Mouse (Mus musculus): Measurements from ENCODE around the gene Nudt2. TPM values are rescaled to one million over a fixed set of nuclear protein-coding genes. Genes with fewer than 3 reads are reported as not detected.

Nudt2 gene
- total RNA-seq, 1 experiment: 19.8 TPM

GRCm38 (mm10) chr4:41519195-41519594 is 54.2 kb downstream of the Nudt2 start:
- H3K4me1 ChIP-seq (ENCODE audit: control insufficient read depth in 2 of 2, insufficient read depth in 2 of 2, low read length in 2 of 2, poor library complexity in 1 of 2): peaks cover 0 to 11% of the 10 kb centered on the region in 2 experiments; a peak in 1 of 4 replicates
- H3K27ac ChIP-seq (ENCODE audit: insufficient read depth, low read depth, low read length, poor library complexity, severe bottlenecking): no peak overlapping the region
- in situ Hi-C loops (cut with MboI; ENCODE audit: low sequenced_read_pairs in 2 of 2, unreplicated experiment in 2 of 2): no loop called here
- no peak overlapping the region for H3K4me3 ChIP-seq (ENCODE audit: insufficient read depth in 1 of 2, low read depth in 1 of 2, low read length in 2 of 2, poor library complexity in 1 of 2, severe bottlenecking in 1 of 2)
- H3K9ac ChIP-seq (ENCODE audit: insufficient read depth, low read depth, low read length, poor library complexity, severe bottlenecking): no peak overlapping the region
- peaks cover 3% of the 10 kb centered on the region; the same call in 1 of the 2 replicates for H3K36me3 ChIP-seq (ENCODE audit: control insufficient read depth, insufficient read depth, low read length, poor library complexity, severe bottlenecking)
- no peak for DNase-seq (ENCODE audit: low read depth, low spot score)
- H3K9me3 ChIP-seq (ENCODE audit: control insufficient read depth, insufficient read depth, low read depth, low read length): no peaks in the 10 kb centered on the region
- TF ChIP-seq ZNF384 (IDR thresholded peaks at IDR 0.05; ENCODE audit: low read depth, low read length): no peak
- TF ChIP-seq MAFK (IDR thresholded peaks at IDR 0.05; ENCODE audit: insufficient read depth, low read depth, low read length): no peak
- TF ChIP-seq CHD2 (IDR thresholded peaks at IDR 0.05; ENCODE audit: low read depth, low read length): no peak
- no peak for TF ChIP-seq HCFC1 (IDR thresholded peaks at IDR 0.05; ENCODE audit: borderline replicate concordance, insufficient read depth, low read length)
- no peak for TF ChIP-seq ZC3H11A (IDR thresholded peaks at IDR 0.05; ENCODE audit: borderline replicate concordance, low read depth, low read length)

DNA sequence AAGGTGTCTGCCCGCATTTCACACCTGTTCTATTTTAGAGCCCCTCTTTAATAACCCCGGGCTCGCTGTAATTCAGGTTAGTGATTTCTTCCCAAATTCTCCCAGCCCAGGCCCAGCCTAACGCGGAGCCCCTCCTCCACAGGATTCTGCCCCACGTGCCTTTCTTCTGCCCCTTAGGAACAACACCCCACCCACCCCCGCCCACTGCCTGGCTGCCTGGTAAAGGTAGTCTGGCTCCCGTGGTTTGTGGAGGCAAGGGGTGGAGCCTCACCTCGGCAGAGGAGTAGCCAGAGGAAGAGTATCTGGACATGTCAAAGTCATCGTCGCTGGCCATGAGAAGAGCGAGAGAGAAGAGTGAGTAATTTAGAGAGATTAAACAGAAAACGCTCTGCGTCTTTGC is 55.7 kb downstream of the Nudt2 start:
- Histone ChIP-seq H3K36me3 (ENCODE audit: control insufficient read depth, insufficient read depth, low read length, poor library complexity, severe bottlenecking) (peaks cover 3% of the 10 kb centered on the region; the same call in 1 of the 2 replicates), H3K9me3 (ENCODE audit: control insufficient read depth, insufficient read depth, low read depth, low read length) (no peaks in the 10 kb centered on the region), H3K4me1 (ENCODE audit: control insufficient read depth in 2 of 2, insufficient read depth in 2 of 2, low read length in 2 of 2, poor library complexity in 1 of 2) (peaks cover 0 to 11% of the 10 kb centered on the region in 2 experiments; a peak in 1 of 4 replicates), H3K9ac (ENCODE audit: insufficient read depth, low read depth, low read length, poor library complexity, severe bottlenecking) (no peak overlapping the region), H3K4me3 (ENCODE audit: insufficient read depth in 1 of 2, low read depth in 1 of 2, low read length in 2 of 2, poor library complexity in 1 of 2, severe bottlenecking in 1 of 2) (no peak overlapping the region), H3K27ac (ENCODE audit: insufficient read depth, low read depth, low read length, poor library complexity, severe bottlenecking) (no peak overlapping the region)
- in situ Hi-C loops (cut with MboI; ENCODE audit: low sequenced_read_pairs in 2 of 2, unreplicated experiment in 2 of 2): no loop called here
- DNase-seq (ENCODE audit: low read depth, low spot score): no peak
- no peak for TF ChIP-seq MAFK (IDR thresholded peaks at IDR 0.05; ENCODE audit: insufficient read depth, low read depth, low read length)
- no peak for TF ChIP-seq HCFC1 (IDR thresholded peaks at IDR 0.05; ENCODE audit: borderline replicate concordance, insufficient read depth, low read length)
- no peak for TF ChIP-seq ZNF384 (IDR thresholded peaks at IDR 0.05; ENCODE audit: low read depth, low read length)
- TF ChIP-seq ZC3H11A (IDR thresholded peaks at IDR 0.05; ENCODE audit: borderline replicate concordance, low read depth, low read length): no peak
- TF ChIP-seq CHD2 (IDR thresholded peaks at IDR 0.05; ENCODE audit: low read depth, low read length): no peak

DNA sequence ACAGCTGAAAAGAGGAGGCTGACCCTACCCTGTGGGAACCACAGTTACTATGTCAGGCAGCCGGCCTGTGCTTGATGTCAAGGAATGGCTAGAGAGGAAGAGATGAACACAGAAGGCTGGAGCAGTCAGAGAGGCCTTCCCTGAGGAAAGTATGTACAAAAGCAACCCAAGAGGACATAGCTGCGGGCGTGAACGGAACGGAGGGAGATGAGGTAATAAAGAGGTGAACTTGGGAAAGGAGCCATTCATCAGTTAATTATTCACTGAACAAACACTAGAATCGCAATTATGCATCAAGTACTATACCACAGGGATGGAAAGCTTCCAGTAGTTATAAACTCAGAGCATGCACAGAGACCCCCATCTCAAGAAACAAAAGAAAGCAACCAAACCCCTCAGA is 57.2 kb downstream of the Nudt2 start:
- Histone ChIP-seq H3K27ac (ENCODE audit: insufficient read depth, low read depth, low read length, poor library complexity, severe bottlenecking) (no peak overlapping the region), H3K4me3 (ENCODE audit: insufficient read depth in 1 of 2, low read depth in 1 of 2, low read length in 2 of 2, poor library complexity in 1 of 2, severe bottlenecking in 1 of 2) (no peak overlapping the region), H3K9ac (ENCODE audit: insufficient read depth, low read depth, low read length, poor library complexity, severe bottlenecking) (no peak overlapping the region), H3K9me3 (ENCODE audit: control insufficient read depth, insufficient read depth, low read depth, low read length) (no peaks in the 10 kb centered on the region), H3K4me1 (ENCODE audit: control insufficient read depth in 2 of 2, insufficient read depth in 2 of 2, low read length in 2 of 2, poor library complexity in 1 of 2) (peaks cover 0 to 11% of the 10 kb centered on the region in 2 experiments; a peak in 1 of 4 replicates), H3K36me3 (ENCODE audit: control insufficient read depth, insufficient read depth, low read length, poor library complexity, severe bottlenecking) (peaks cover 3% of the 10 kb centered on the region; the same call in 1 of the 2 replicates)
- no peak for TF ChIP-seq MAFK (IDR thresholded peaks at IDR 0.05; ENCODE audit: insufficient read depth, low read depth, low read length)
- TF ChIP-seq HCFC1 (IDR thresholded peaks at IDR 0.05; ENCODE audit: borderline replicate concordance, insufficient read depth, low read length): no peak
- TF ChIP-seq CHD2 (IDR thresholded peaks at IDR 0.05; ENCODE audit: low read depth, low read length): no peak
- no peak for TF ChIP-seq ZNF384 (IDR thresholded peaks at IDR 0.05; ENCODE audit: low read depth, low read length)
- no peak for TF ChIP-seq ZC3H11A (IDR thresholded peaks at IDR 0.05; ENCODE audit: borderline replicate concordance, low read depth, low read length)
- no peak for DNase-seq (ENCODE audit: low read depth, low spot score)
- in situ Hi-C loops (cut with MboI; ENCODE audit: low sequenced_read_pairs in 2 of 2, unreplicated experiment in 2 of 2): no loop called here

- DNase-seq (ENCODE audit: low read depth, low spot score): peak; percentile 55
- in situ Hi-C loops (cut with MboI; ENCODE audit: low sequenced_read_pairs in 2 of 2, unreplicated experiment in 2 of 2): no loop called here
- Histone ChIP-seq H3K27ac (ENCODE audit: insufficient read depth, low read depth, low read length, poor library complexity, severe bottlenecking) (no peak overlapping the region), H3K4me1 (ENCODE audit: control insufficient read depth in 2 of 2, insufficient read depth in 2 of 2, low read length in 2 of 2, poor library complexity in 1 of 2) (peaks cover 0 to 11% of the 10 kb centered on the region in 2 experiments; a peak in 1 of 4 replicates), H3K36me3 (ENCODE audit: control insufficient read depth, insufficient read depth, low read length, poor library complexity, severe bottlenecking) (peaks cover 3% of the 10 kb centered on the region; the same call in 1 of the 2 replicates), H3K4me3 (ENCODE audit: insufficient read depth in 1 of 2, low read depth in 1 of 2, low read length in 2 of 2, poor library complexity in 1 of 2, severe bottlenecking in 1 of 2) (no peak overlapping the region), H3K9ac (ENCODE audit: insufficient read depth, low read depth, low read length, poor library complexity, severe bottlenecking) (no peak overlapping the region), H3K9me3 (ENCODE audit: control insufficient read depth, insufficient read depth, low read depth, low read length) (no peaks in the 10 kb centered on the region)
- TF ChIP-seq ZC3H11A (IDR thresholded peaks at IDR 0.05; ENCODE audit: borderline replicate concordance, low read depth, low read length) (peak; percentile 16; the same call in 1 of the 2 replicates), HCFC1 (IDR thresholded peaks at IDR 0.05; ENCODE audit: borderline replicate concordance, insufficient read depth, low read length) (no peak), ZNF384 (IDR thresholded peaks at IDR 0.05; ENCODE audit: low read depth, low read length) (no peak), CHD2 (IDR thresholded peaks at IDR 0.05; ENCODE audit: low read depth, low read length) (no peak), MAFK (IDR thresholded peaks at IDR 0.05; ENCODE audit: insufficient read depth, low read depth, low read length) (no peak)
These were observed 57.8 kb downstream of the Nudt2 start for GRCm38 (mm10) chr4:41522788-41523187.

Measured in ES-E14 (cell line).